8 mouse cellular contexts compared by ENCODE assay signal in genomic region chr1:172204814-172205740, GRCm38 (mm10). TPM values are rescaled to one million over a fixed set of nuclear protein-coding genes. Genes with fewer than 3 reads are reported as not detected.
DNase-seq lines count a peak whose midpoint lies in the region; ATAC-seq and TF ChIP-seq lines count a peak whose summit lies in the region.

No protein-coding gene starts in this region.

- H3K27ac ChIP-seq in kidney, embryonic 16.5 days (ENCODE audit: low read length), result peak overlapping the region; percentile 89
- peak overlapping the region; percentile 95 for H3K27ac ChIP-seq in heart, postnatal 0 days (ENCODE audit: low read depth)
- H3K27ac ChIP-seq in midbrain, embryonic 12.5 days (replicated peaks), result peak overlapping the region; percentile 95

- no peak for DNase-seq in kidney, postnatal 14 days
- peak; percentile 67 for DNase-seq in cerebellum, adult 8-10 months
- DNase-seq in heart, postnatal 0 days (ENCODE audit: low spot score), result no peak
- DNase-seq in layer of hippocampus, postnatal 36 days, result no peak
- DNase-seq in frontal cortex, postnatal 14 days (ENCODE audit: low spot score in 2 of 2), result no peak
- no peak for DNase-seq in B cell, adult 2 months

- no peaks in the 10 kb centered on the region for H3K9me3 ChIP-seq in kidney, embryonic 16.5 days (ENCODE audit: low read length)
- H3K9me3 ChIP-seq in heart, postnatal 0 days (replicated peaks; ENCODE audit: control insufficient read depth, low read length), result no peaks in the 10 kb centered on the region
- H3K9me3 ChIP-seq in midbrain, embryonic 12.5 days, result no peaks in the 10 kb centered on the region

- H3K4me1 ChIP-seq in kidney, embryonic 16.5 days (ENCODE audit: insufficient read depth, low read length), result peaks cover 64% of the 10 kb centered on the region
- H3K4me1 ChIP-seq in heart, postnatal 0 days (ENCODE audit: control insufficient read depth, insufficient read depth), result peaks cover 55% of the 10 kb centered on the region
- peaks cover 72% of the 10 kb centered on the region for H3K4me1 ChIP-seq in midbrain, embryonic 12.5 days

- 41% methylated on average over 15 of the region's 15 CpGs for WGBS in kidney, embryonic 16.5 days
- WGBS in heart, postnatal 0 days, result 52% methylated on average over 15 of the region's 15 CpGs
- 21% methylated on average over 15 of the region's 15 CpGs for WGBS in midbrain, embryonic 12.5 days

- peak overlapping the region; percentile 88 for H3K4me2 ChIP-seq in kidney, embryonic 16.5 days (replicated peaks; ENCODE audit: low read depth, low read length)
- peak overlapping the region; percentile 81 for H3K4me2 ChIP-seq in heart, postnatal 0 days (ENCODE audit: low read depth, low read length)
- peak overlapping the region; percentile 95 for H3K4me2 ChIP-seq in midbrain, embryonic 12.5 days (replicated peaks)

- TF ChIP-seq CTCF in heart, postnatal 0 days (IDR thresholded peaks at IDR 0.05; ENCODE audit: low read depth), result no peak

- TF ChIP-seq EP300 in heart, postnatal 0 days (IDR thresholded peaks at IDR 0.05; ENCODE audit: low read depth), result no peak

- no peaks in the 10 kb centered on the region for H3K27me3 ChIP-seq in kidney, embryonic 16.5 days (ENCODE audit: insufficient read depth, low read length)
- H3K27me3 ChIP-seq in heart, postnatal 0 days (ENCODE audit: control insufficient read depth, insufficient read depth, low read length), result no peaks in the 10 kb centered on the region
- H3K27me3 ChIP-seq in midbrain, embryonic 12.5 days, result no peaks in the 10 kb centered on the region

- peak overlapping the region; percentile 89 for H3K9ac ChIP-seq in kidney, embryonic 16.5 days (replicated peaks; ENCODE audit: low read length)
- peak overlapping the region; percentile 88 for H3K9ac ChIP-seq in heart, postnatal 0 days (replicated peaks; ENCODE audit: low read depth, low read length)
- peak overlapping the region; percentile 92 for H3K9ac ChIP-seq in midbrain, embryonic 12.5 days (replicated peaks)

- ATAC-seq in kidney, embryonic 16.5 days (ENCODE audit: low FRiP score, low TSS enrichment), result no peak
- ATAC-seq in heart, postnatal 0 days (ENCODE audit: insufficient read depth, low read depth), result no peak
- ATAC-seq in midbrain, embryonic 12.5 days (ENCODE audit: low FRiP score, low read depth), result no peak

- peaks cover 7% of the 10 kb centered on the region for H3K36me3 ChIP-seq in kidney, embryonic 16.5 days (ENCODE audit: insufficient read depth, low read length)
- H3K36me3 ChIP-seq in heart, postnatal 0 days (replicated peaks; ENCODE audit: control insufficient read depth, insufficient read depth, low read length), result peaks cover 12% of the 10 kb centered on the region
- H3K36me3 ChIP-seq in midbrain, embryonic 12.5 days, result peaks cover 5% of the 10 kb centered on the region

- peak overlapping the region; percentile 82 for H3K4me3 ChIP-seq in kidney, embryonic 16.5 days (ENCODE audit: low read length)
- peak overlapping the region; percentile 85 for H3K4me3 ChIP-seq in heart, postnatal 0 days (ENCODE audit: low read depth, low read length)
- H3K4me3 ChIP-seq in midbrain, embryonic 12.5 days, result peak overlapping the region; percentile 73

RNA-seq across cellular contexts. Expression of gene Pea15a, which starts 1.5 kb away (rescaled TPM):
- polyA plus RNA-seq in kidney, embryonic 16.5 days (2015; fragmentation: Nextera tagmentation; extraction: Ambion mirVana), result 129 and 132 TPM in 2 replicates
- total RNA-seq in heart, postnatal 0 days (2014; rRNA removed; ENCODE audit: low replicate concordance), result 78.3 and 105 TPM in 2 replicates
- polyA plus RNA-seq in heart, postnatal 0 days (2015; fragmentation: Nextera tagmentation; extraction: Ambion mirVana), result 99.2 and 99.3 TPM in 2 replicates
- polyA plus RNA-seq in midbrain, embryonic 12.5 days (2016; fragmentation: Nextera tagmentation; extraction: Ambion mirVana), result 350 and 356 TPM in 2 replicates
- 100 to 1,000 TPM; 418 to 426 TPM for total RNA-seq in layer of hippocampus, postnatal 36 days (2021)

RNA-seq across cellular contexts. Expression of gene Casq1, which starts 14.6 kb away (rescaled TPM):
- 5.2 and 5.6 TPM in 2 replicates for polyA plus RNA-seq in kidney, embryonic 16.5 days (2015; fragmentation: Nextera tagmentation; extraction: Ambion mirVana)
- 61.2 and 68.0 TPM in 2 replicates for total RNA-seq in heart, postnatal 0 days (2014; rRNA removed; ENCODE audit: low replicate concordance)
- 60.3 and 65.0 TPM in 2 replicates for polyA plus RNA-seq in heart, postnatal 0 days (2015; fragmentation: Nextera tagmentation; extraction: Ambion mirVana)
- 1.9 and 2.1 TPM in 2 replicates for polyA plus RNA-seq in midbrain, embryonic 12.5 days (2016; fragmentation: Nextera tagmentation; extraction: Ambion mirVana)
- total RNA-seq in layer of hippocampus, postnatal 36 days (2021), result under 1 TPM in 1 of 2 experiments, not detected in 1; 0.87 TPM

RNA-seq across cellular contexts. Expression of gene Atp1a4, which starts 53.1 kb away (rescaled TPM):
- polyA plus RNA-seq in kidney, embryonic 16.5 days (2015; fragmentation: Nextera tagmentation; extraction: Ambion mirVana), result 0.05 TPM in 1 of 2 replicates, not detected in the other
- not detected in 2 replicates for total RNA-seq in heart, postnatal 0 days (2014; rRNA removed; ENCODE audit: low replicate concordance)
- 0.07 TPM in 2 replicates for polyA plus RNA-seq in heart, postnatal 0 days (2015; fragmentation: Nextera tagmentation; extraction: Ambion mirVana)
- polyA plus RNA-seq in midbrain, embryonic 12.5 days (2016; fragmentation: Nextera tagmentation; extraction: Ambion mirVana), result not detected in 2 replicates
- not detected for total RNA-seq in layer of hippocampus, postnatal 36 days (2021)

RNA-seq across cellular contexts. Expression of gene Igsf8, which starts 56.4 kb away (rescaled TPM):
- polyA plus RNA-seq in kidney, embryonic 16.5 days (2015; fragmentation: Nextera tagmentation; extraction: Ambion mirVana), result 60.2 and 69.7 TPM in 2 replicates
- total RNA-seq in heart, postnatal 0 days (2014; rRNA removed; ENCODE audit: low replicate concordance), result 22.1 and 30.8 TPM in 2 replicates
- polyA plus RNA-seq in heart, postnatal 0 days (2015; fragmentation: Nextera tagmentation; extraction: Ambion mirVana), result 11.4 and 12.6 TPM in 2 replicates
- 103 and 106 TPM in 2 replicates for polyA plus RNA-seq in midbrain, embryonic 12.5 days (2016; fragmentation: Nextera tagmentation; extraction: Ambion mirVana)
- 100 to 1,000 TPM; 256 to 272 TPM for total RNA-seq in layer of hippocampus, postnatal 36 days (2021)

RNA-seq across cellular contexts. Expression of gene Dcaf8, which starts 57.2 kb away (rescaled TPM):
- 147 and 149 TPM in 2 replicates for polyA plus RNA-seq in kidney, embryonic 16.5 days (2015; fragmentation: Nextera tagmentation; extraction: Ambion mirVana)
- total RNA-seq in heart, postnatal 0 days (2014; rRNA removed; ENCODE audit: low replicate concordance), result 119 and 129 TPM in 2 replicates
- polyA plus RNA-seq in heart, postnatal 0 days (2015; fragmentation: Nextera tagmentation; extraction: Ambion mirVana), result 116 and 119 TPM in 2 replicates
- 130 and 133 TPM in 2 replicates for polyA plus RNA-seq in midbrain, embryonic 12.5 days (2016; fragmentation: Nextera tagmentation; extraction: Ambion mirVana)
- total RNA-seq in layer of hippocampus, postnatal 36 days (2021), result 100 to 1,000 TPM; 103 to 105 TPM
